Mouse (Mus musculus) forebrain, embryonic 16.5 days (tissue): ENCODE data around the gene Smarca4. TPM values are rescaled to one million over a fixed set of nuclear protein-coding genes. Genes with fewer than 3 reads are reported as not detected.

Source experiments
- ATAC-seq: fragments of 200-750 bp; cut with Nextera tagmentation; 2 replicates; pipeline ENCODE4 v1.8.0; 2017; ENCODE audit warnings: mild to moderate bottlenecking, moderate library complexity
- H3K27ac ChIP-seq: fragments of 300-500 bp; sonication (generic); 2 replicates; pipeline ENCODE4 v1.5.1; 2014; ENCODE audit warnings: low read length, control low read depth
- H3K27me3 ChIP-seq: fragments of 300-500 bp; sonication (generic); replicated peaks from 2 replicates; pipeline ENCODE4 v1.6.1; 2014; ENCODE audit warnings: low read length; ENCODE audit not compliant: control insufficient read depth, insufficient read depth
- H3K36me3 ChIP-seq: fragments of 300-500 bp; sonication (generic); 2 replicates; pipeline ENCODE4 v1.6.1; 2014; ENCODE audit not compliant: control insufficient read depth, insufficient read depth
- H3K4me1 ChIP-seq: fragments of 300-500 bp; sonication (generic); replicated peaks from 2 replicates; pipeline ENCODE4 v1.6.1; 2014; ENCODE audit warnings: low read length; ENCODE audit not compliant: control insufficient read depth, insufficient read depth
- H3K4me2 ChIP-seq: fragments of 300-500 bp; sonication (generic); 2 replicates; pipeline ENCODE4 v1.6.1; 2014; ENCODE audit warnings: mild to moderate bottlenecking, low read length, control low read depth
- H3K4me3 ChIP-seq: fragments of 300-500 bp; sonication (generic); replicated peaks from 2 replicates; pipeline ENCODE4 v1.5.1; 2014; ENCODE audit warnings: mild to moderate bottlenecking, low read length, control low read depth
- H3K9ac ChIP-seq: fragments of 300-500 bp; sonication (generic); replicated peaks from 2 replicates; pipeline ENCODE4 v1.6.1; 2014; ENCODE audit warnings: low read depth, low read length, control low read depth
- H3K9me3 ChIP-seq: fragments of 300-500 bp; sonication (generic); 2 replicates; pipeline ENCODE4 v1.6.1; 2016; ENCODE audit warnings: low read length; ENCODE audit not compliant: control insufficient read depth
- WGBS: fragments of 180-500 bp; shearing (Covaris S2); extraction: QIAGEN DNeasy Blood & Tissue Kit; methylation state at CpG from one replicate; pipeline ENCODE4 v1.1.7; 2014; 5-methylcytosine and 5-hydroxymethylcytosine counted together
- polyA plus RNA-seq: library from polyadenylated mRNA; unstranded; fragments of >200 nt; fragmentation: Nextera tagmentation; extraction: Ambion mirVana; gene quantifications from 2 replicates; pipeline ENCODE4 v1.2.1, GENCODE M21; 2015

Smarca4 gene
- polyA plus RNA-seq, 1 experiment from 2014 or later: 162 TPM

GRCm38 (mm10) chr9:21594838-21595237 lies 21.1 kb upstream of the Smarca4 start:
- Histone ChIP-seq H3K4me3 (no peak overlapping the region), H3K36me3 (peaks cover 6% of the 10 kb centered on the region), H3K27ac (no peak overlapping the region), H3K9me3 (no peaks in the 10 kb centered on the region), H3K4me1 (peaks cover 28% of the 10 kb centered on the region), H3K4me2 (no peak overlapping the region), H3K9ac (no peak overlapping the region), H3K27me3 (no peaks in the 10 kb centered on the region)
- ATAC-seq: no peak
- 88% methylated on average over 2 of the region's 2 CpGs for WGBS

- no peak overlapping the region for H3K4me2 ChIP-seq
- no peak overlapping the region for H3K4me3 ChIP-seq
- no peaks in the 10 kb centered on the region for H3K9me3 ChIP-seq
- no peaks in the 10 kb centered on the region for H3K27me3 ChIP-seq
- 42% methylated on average over 2 of the region's 2 CpGs for WGBS
- no peak for ATAC-seq
- no peak overlapping the region for H3K27ac ChIP-seq
- no peak overlapping the region for H3K9ac ChIP-seq
- peaks cover 3% of the 10 kb centered on the region; the same call in 1 of the 2 replicates for H3K36me3 ChIP-seq
- peaks cover 20% of the 10 kb centered on the region for H3K4me1 ChIP-seq
These were observed 17.8 kb upstream of the Smarca4 start for GRCm38 (mm10) chr9:21598198-21598597.

- H3K9ac ChIP-seq: no peak overlapping the region
- no peak for ATAC-seq
- no peak overlapping the region for H3K27ac ChIP-seq
- H3K4me3 ChIP-seq: no peak overlapping the region
- peaks cover 3% of the 10 kb centered on the region; the same call in 1 of the 2 replicates for H3K36me3 ChIP-seq
- no peak overlapping the region for H3K4me2 ChIP-seq
- H3K27me3 ChIP-seq: no peaks in the 10 kb centered on the region
- WGBS: 75% methylated on average over 3 of the region's 3 CpGs
- H3K9me3 ChIP-seq: no peaks in the 10 kb centered on the region
- H3K4me1 ChIP-seq: peaks cover 2% of the 10 kb centered on the region; the same call in 1 of the 2 replicates
These were observed 15.8 kb upstream of the Smarca4 start for GRCm38 (mm10) chr9:21600186-21600585.

GRCm38 (mm10) chr9:21601073-21601472 lies 14.9 kb upstream of the Smarca4 start:
- Histone ChIP-seq H3K4me3 (no peak overlapping the region), H3K4me1 (0 out of 2 replicates have a peak, but pooled peaks cover 2% of the 10 kb centered on the region), H3K9me3 (no peaks in the 10 kb centered on the region), H3K36me3 (peaks cover 1% of the 10 kb centered on the region; the same call in 1 of the 2 replicates), H3K4me2 (no peak overlapping the region), H3K27me3 (no peaks in the 10 kb centered on the region), H3K9ac (no peak overlapping the region), H3K27ac (no peak overlapping the region)
- no peak for ATAC-seq
- WGBS: 90% methylated on average over 2 of the region's 2 CpGs

- Histone ChIP-seq H3K36me3 (no peaks in the 10 kb centered on the region), H3K27ac (no peak overlapping the region), H3K9ac (no peak overlapping the region), H3K9me3 (no peaks in the 10 kb centered on the region), H3K4me3 (no peak overlapping the region), H3K4me1 (0 out of 2 replicates have a peak, but pooled peaks cover 2% of the 10 kb centered on the region), H3K4me2 (no peak overlapping the region), H3K27me3 (no peaks in the 10 kb centered on the region)
- ATAC-seq: peak; percentile 80; the same call in 1 of the 2 replicates
- WGBS: 48% methylated on average over 10 of the region's 10 CpGs
These were observed 14.1 kb upstream of the Smarca4 start for GRCm38 (mm10) chr9:21601722-21602399.

GRCm38 (mm10) chr9:21604119-21604518 lies 11.8 kb upstream of the Smarca4 start:
- Histone ChIP-seq H3K36me3 (no peaks in the 10 kb centered on the region), H3K4me1 (0 out of 2 replicates have a peak, but pooled peaks cover 2% of the 10 kb centered on the region)
- 67% methylated on average over 5 of the region's 5 CpGs for WGBS

GRCm38 (mm10) chr9:21605865-21606264 lies 10.1 kb upstream of the Smarca4 start:
- Histone ChIP-seq H3K4me1 (0 out of 2 replicates have a peak, but pooled peaks cover 2% of the 10 kb centered on the region), H3K36me3 (no peaks in the 10 kb centered on the region), H3K4me3 (no peak overlapping the region), H3K9me3 (no peaks in the 10 kb centered on the region), H3K27me3 (no peaks in the 10 kb centered on the region), H3K4me2 (no peak overlapping the region), H3K9ac (no peak overlapping the region), H3K27ac (no peak overlapping the region)
- ATAC-seq: no peak
- whole genome bisulfite sequencing: 64% methylated on average over 5 of the region's 5 CpGs

More at GRCm38 (mm10) chr9:21604119-21604518, 11.8 kb upstream of the Smarca4 start:
- ATAC-seq: no peak
- H3K27ac ChIP-seq: no peak overlapping the region
- H3K4me3 ChIP-seq: no peak overlapping the region
- no peaks in the 10 kb centered on the region for H3K9me3 ChIP-seq
- H3K9ac ChIP-seq: no peak overlapping the region
- no peaks in the 10 kb centered on the region for H3K27me3 ChIP-seq
- no peak overlapping the region for H3K4me2 ChIP-seq

- ATAC-seq: no peak
- no peak overlapping the region for H3K4me3 ChIP-seq
These were observed 9.3 kb upstream of the Smarca4 start for GRCm38 (mm10) chr9:21606648-21607047.

GRCm38 (mm10) chr9:21609861-21610260 lies 6.1 kb upstream of the Smarca4 start:
- Histone ChIP-seq H3K27me3 (no peaks in the 10 kb centered on the region), H3K36me3 (no peaks in the 10 kb centered on the region), H3K9ac (no peak overlapping the region), H3K9me3 (no peaks in the 10 kb centered on the region), H3K4me1 (peaks cover 2% of the 10 kb centered on the region), H3K4me3 (no peak overlapping the region), H3K27ac (no peak overlapping the region), H3K4me2 (no peak overlapping the region)
- 94% methylated on average over 1 of the region's 1 CpGs for WGBS
- no peak for ATAC-seq

More at GRCm38 (mm10) chr9:21606648-21607047, 9.3 kb upstream of the Smarca4 start:
- no peaks in the 10 kb centered on the region for H3K9me3 ChIP-seq
- H3K9ac ChIP-seq: no peak overlapping the region
- 0 out of 2 replicates have a peak, but pooled peaks cover 2% of the 10 kb centered on the region for H3K4me1 ChIP-seq
- H3K36me3 ChIP-seq: no peaks in the 10 kb centered on the region
- H3K4me2 ChIP-seq: no peak overlapping the region
- WGBS: 73% methylated on average over 1 of the region's 1 CpGs
- no peak overlapping the region for H3K27ac ChIP-seq
- no peaks in the 10 kb centered on the region for H3K27me3 ChIP-seq
